Mouse (Mus musculus) MN1 (cell line): ENCODE data around the gene Npc1l1.
A peak's percentile ranks its signal among the peaks of the same experiment; 100 is the strongest.
"Not testable (repeated sequence)": the region's sequence is repeated elsewhere in the genome, so short reads cannot be mapped to it uniquely, and the experiment has no call there.

Experiments
- DNase-seq: peaks from one replicate; pipeline ENCODE4 v3.0.0-alpha.2; 2016; ENCODE audit warnings: low spot score

Npc1l1 gene

GRCm38 (mm10) chr11:6230012-6230411 lies at the start of gene Npc1l1:
TSS of gene Npc1l1 (minus strand) at chr11:6230143.
- no peak for DNase-seq

- no peak for DNase-seq
Measured at GRCm38 (mm10) chr11:6276466-6276865, 46.5 kb upstream of the Npc1l1 start.

GRCm38 (mm10) chr11:6275094-6275484 lies 45.1 kb upstream of the Npc1l1 start:
- DNase-seq: no peak

GRCm38 (mm10) chr11:6274387-6275093 lies 44.6 kb upstream of the Npc1l1 start, which contains the start of gene Tmed4:
TSS of gene Tmed4 (minus strand) at chr11:6274870.
- peak; percentile 100 for DNase-seq

DNA sequence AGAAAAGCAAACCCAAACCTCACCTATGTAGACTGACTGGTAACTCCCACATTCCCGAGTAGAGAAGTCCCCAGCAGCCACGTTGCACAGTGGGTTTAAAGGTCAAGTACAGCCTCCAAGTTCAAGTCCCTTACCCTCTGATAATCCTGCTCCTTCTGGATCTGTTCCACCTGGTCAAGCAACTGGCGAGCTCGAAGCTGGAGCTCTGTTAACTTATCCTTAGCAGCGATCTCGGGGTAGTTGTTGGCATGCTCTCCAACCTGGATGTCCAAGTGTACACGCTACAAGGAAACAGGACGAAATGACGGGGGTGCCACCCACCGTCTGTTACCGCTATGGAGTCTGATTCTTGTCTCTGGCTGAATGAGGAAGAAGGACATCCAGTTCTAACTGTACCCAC lies 43.7 kb upstream of the Npc1l1 start:
- peak; percentile 33 for DNase-seq

- DNase-seq: peak; percentile 99
Measured at GRCm38 (mm10) chr11:6267320-6268254, 37.6 kb upstream of the Npc1l1 start, which contains the start of gene Ddx56. TSS of gene Ddx56 (minus strand) at chr11:6267772.

- DNase-seq: no peak
Measured at GRCm38 (mm10) chr11:6266621-6267020, 36.7 kb upstream of the Npc1l1 start.

DNA sequence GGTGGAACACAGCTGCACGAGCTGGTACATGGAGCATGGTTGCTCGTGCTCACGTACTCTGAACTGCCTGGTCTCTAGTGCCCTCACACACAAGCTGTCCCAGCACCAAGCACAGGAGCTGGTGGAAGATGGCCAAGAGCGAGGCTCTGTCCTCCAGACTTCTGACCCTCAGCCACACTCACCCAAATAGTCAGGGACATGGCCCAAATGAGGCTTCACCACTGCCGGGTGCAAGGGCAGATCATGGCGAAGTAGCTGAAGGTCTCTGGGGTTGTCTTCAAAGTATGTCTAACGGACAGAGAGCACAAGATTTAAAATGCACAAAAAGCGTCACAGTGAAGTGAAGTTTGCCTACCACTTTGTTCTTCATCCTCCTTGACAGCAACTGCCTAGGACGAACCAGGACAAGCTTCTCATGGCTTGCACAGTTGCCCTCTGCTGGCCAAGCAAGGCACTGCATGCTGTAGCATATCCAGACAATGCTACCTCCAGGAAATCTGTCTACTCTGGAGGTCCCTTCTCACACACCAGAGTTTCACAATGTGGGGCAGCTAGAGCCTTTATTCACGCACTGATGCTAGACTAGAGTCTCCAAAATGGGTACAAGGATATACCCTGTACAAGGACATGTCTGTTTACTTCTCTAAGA lies 31.6 kb upstream of the Npc1l1 start:
- DNase-seq: peak; percentile 90

DNA sequence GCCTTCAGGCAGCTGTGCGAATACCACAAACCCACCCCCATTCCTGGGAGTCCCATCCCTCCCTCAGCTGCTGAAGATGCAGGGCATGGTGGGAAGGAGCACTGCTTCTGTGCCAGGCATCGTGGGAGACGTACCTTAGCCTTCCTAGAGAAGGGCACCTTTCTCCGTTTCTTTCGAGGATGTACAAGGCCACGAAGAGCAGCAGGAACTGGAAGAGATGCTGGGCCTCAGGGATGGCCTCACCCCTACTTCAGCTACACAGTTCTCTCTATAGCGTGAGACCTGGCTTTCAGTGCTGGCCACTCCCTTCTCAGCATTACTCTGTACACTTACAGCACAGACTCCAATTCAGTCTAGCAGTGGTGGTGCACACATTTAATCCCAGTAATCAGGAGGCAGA lies 29.5 kb upstream of the Npc1l1 start:
- no peak for DNase-seq

- DNase-seq: peak; percentile 46
Measured at GRCm38 (mm10) chr11:6256490-6257072, 26.6 kb upstream of the Npc1l1 start.

GRCm38 (mm10) chr11:6254602-6255001 lies 24.7 kb upstream of the Npc1l1 start:
- not testable (repeated sequence) for DNase-seq

- no peak for DNase-seq
Measured at GRCm38 (mm10) chr11:6252824-6253223, 22.9 kb upstream of the Npc1l1 start.

GRCm38 (mm10) chr11:6252248-6252647 lies 22.3 kb upstream of the Npc1l1 start:
- DNase-seq: no peak

- no peak for DNase-seq
Measured at GRCm38 (mm10) chr11:6244707-6245106, 14.8 kb upstream of the Npc1l1 start.

DNA sequence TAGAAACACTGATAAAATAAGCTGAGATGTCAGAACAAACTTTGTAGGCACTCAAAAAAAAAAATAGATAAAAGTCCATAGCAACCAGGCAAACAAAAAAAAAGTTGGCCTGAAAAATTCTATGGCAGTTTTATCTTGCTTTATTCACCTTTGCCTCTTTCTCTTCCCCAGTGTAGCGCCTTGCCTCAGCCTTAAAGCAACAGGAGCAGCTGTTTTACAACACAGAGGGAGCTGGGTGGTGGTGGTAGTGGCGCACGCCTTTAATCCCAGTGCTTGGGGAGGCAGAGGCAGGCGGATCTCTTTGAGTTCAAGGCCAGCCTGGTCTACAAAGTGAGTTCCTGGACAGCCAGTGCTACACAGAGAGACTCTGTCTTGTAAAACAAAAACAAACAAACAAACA lies 3.1 kb upstream of the Npc1l1 start:
- no peak for DNase-seq

DNA sequence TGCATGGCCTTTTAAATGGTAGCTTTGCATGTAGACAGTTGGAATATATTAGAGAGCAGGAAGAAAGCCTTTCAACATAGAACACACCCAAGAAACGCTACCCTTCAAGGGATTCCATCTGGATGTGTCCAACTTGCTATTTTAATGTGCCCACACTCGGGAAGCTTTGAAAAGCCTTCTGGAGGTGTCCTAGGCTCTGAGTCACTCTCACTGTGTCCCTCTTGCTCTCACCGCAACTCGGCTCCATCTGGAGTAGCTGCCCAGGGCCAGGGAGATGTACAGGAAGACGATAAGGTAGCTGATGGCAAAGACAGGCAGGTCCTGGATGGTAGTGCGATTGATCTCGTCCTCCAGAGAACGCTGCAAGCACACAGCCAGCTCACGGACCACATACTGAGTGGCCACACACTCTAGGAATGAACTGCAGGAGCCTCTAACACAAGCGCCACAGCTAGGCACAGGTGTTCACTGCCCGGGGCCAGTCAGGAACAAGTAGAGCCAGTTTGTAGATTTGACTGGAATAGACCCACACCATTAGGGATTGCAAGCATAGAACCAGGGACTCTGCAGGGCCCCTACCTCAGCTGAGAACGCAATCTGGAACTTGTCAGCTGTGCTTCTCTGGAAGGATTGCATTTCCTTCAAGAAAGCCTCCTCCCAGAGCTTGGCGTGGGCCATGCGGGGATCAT lies 5.3 kb downstream of the Npc1l1 start:
- no peak for DNase-seq

DNA sequence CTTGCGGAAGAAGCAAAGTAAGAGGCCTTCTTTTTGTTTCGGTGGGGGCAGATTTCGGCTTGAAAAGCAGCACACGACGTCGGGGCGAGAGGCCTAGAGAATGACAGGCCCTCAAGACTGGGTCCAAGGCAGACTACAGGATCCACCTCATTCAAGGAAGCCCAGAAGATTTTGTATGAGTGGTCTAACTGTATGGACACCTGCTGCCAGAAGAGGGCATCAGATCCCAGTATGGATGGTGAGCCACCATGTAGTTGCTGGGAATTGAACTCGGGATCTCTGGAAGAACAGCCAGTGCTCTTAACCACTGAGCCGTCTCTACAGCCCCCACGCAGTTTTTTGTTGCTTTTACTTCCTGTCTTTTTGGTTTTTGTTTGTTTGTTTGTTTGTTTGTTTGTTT lies 7.8 kb downstream of the Npc1l1 start:
- DNase-seq: no peak

GRCm38 (mm10) chr11:6219967-6220366 lies 10.0 kb downstream of the Npc1l1 start:
- no peak for DNase-seq

- no peak for DNase-seq
Measured at GRCm38 (mm10) chr11:6218189-6218896, 11.6 kb downstream of the Npc1l1 start.

DNA sequence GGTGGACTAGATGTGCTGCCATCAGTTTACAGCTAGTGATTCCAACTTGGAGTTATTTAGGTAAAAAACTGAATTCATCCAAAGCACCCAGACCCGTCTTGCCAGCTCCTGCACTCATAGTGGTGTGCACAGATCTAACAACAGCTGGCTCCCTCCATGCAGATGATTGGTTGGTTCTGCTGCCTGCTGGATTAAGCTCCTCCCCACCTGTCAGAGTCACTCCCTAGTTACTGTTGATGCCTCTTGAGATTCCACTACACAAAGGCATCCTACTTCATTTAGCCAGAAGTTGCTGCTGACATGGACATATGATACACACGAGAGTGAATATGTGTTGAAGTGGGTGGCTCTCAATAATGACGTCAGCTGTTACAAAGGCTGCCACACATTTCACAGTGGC lies 13.1 kb downstream of the Npc1l1 start:
- DNase-seq: no peak

DNA sequence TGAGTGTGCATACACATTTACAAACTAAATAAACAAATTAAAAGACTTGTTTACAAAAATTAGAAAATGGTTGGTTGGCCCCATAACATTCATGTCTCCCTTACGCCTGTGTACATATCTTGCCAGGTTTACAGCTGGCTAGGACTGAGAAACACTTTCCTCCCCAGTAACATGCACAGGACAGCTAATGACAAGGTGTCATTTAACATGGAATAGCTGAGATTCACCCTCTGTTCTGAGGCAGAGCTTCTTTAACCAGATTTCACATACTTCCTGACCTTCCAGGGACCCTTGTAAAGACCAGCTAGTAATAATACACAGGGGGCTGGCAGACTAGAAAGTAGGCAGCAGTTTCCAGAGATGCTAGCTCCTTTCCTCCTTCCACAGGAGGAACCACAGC lies 21.8 kb downstream of the Npc1l1 start:
- no peak for DNase-seq
